Mouse (Mus musculus): ENCODE results near the gene Rab36. TPM values are rescaled to one million over a fixed set of nuclear protein-coding genes. Genes with fewer than 3 reads are reported as not detected.
"Not testable (repeated sequence)": the region's sequence is repeated elsewhere in the genome, so short reads cannot be mapped to it uniquely, and the experiment has no call there.

Rab36 gene
- total RNA-seq, 2 experiments from 2014 or later = 27.6 to 28.0 TPM

GRCm38 (mm10) chr10:75042060-75042459, 5.2 kb downstream of the Rab36 start:
- DNase-seq (ENCODE audit: low spot score in 2 of 2) = not testable (repeated sequence)

GRCm38 (mm10) chr10:75044459-75044858, 7.6 kb downstream of the Rab36 start:
- no peak for DNase-seq (ENCODE audit: low spot score in 2 of 2)

- no peak for DNase-seq (ENCODE audit: low spot score in 2 of 2)
These were observed 9.0 kb downstream of the Rab36 start for GRCm38 (mm10) chr10:75045831-75046230.

- no peak for DNase-seq (ENCODE audit: low spot score in 2 of 2)
These were observed 11.9 kb downstream of the Rab36 start for GRCm38 (mm10) chr10:75048711-75049110.

- DNase-seq (ENCODE audit: low spot score in 2 of 2) = no peak
These were observed 14.7 kb downstream of the Rab36 start for GRCm38 (mm10) chr10:75051364-75052074.

GRCm38 (mm10) chr10:75052902-75053301, 16.0 kb downstream of the Rab36 start:
- DNase-seq (ENCODE audit: low spot score in 2 of 2) = no peak

GRCm38 (mm10) chr10:75053655-75054054, 16.8 kb downstream of the Rab36 start:
- no peak for DNase-seq (ENCODE audit: low spot score in 2 of 2)

- DNase-seq (ENCODE audit: low spot score in 2 of 2) = no peak
These were observed 17.3 kb downstream of the Rab36 start for GRCm38 (mm10) chr10:75054125-75054524.

- no peak for DNase-seq (ENCODE audit: low spot score in 2 of 2)
These were observed 18.8 kb downstream of the Rab36 start for GRCm38 (mm10) chr10:75055672-75056071.

- DNase-seq (ENCODE audit: low spot score in 2 of 2) = no peak
These were observed 19.4 kb downstream of the Rab36 start for GRCm38 (mm10) chr10:75056255-75056654.

GRCm38 (mm10) chr10:75058336-75058735, 21.5 kb downstream of the Rab36 start:
- DNase-seq (ENCODE audit: low spot score in 2 of 2) = no peak

GRCm38 (mm10) chr10:75058761-75059395, 22.0 kb downstream of the Rab36 start:
- DNase-seq (ENCODE audit: low spot score in 2 of 2) = no peak

GRCm38 (mm10) chr10:75059396-75059795, 22.5 kb downstream of the Rab36 start:
- DNase-seq (ENCODE audit: low spot score in 2 of 2) = peak; percentile 80 to 82

- DNase-seq (ENCODE audit: low spot score in 2 of 2) = peak; percentile 78 to 88
These were observed 23.5 kb downstream of the Rab36 start, which contains the start of gene Bcr for GRCm38 (mm10) chr10:75060217-75060842. TSS of gene Bcr (plus strand) at chr10:75060592.

- DNase-seq (ENCODE audit: low spot score in 2 of 2) = no peak
These were observed 24.0 kb downstream of the Rab36 start for GRCm38 (mm10) chr10:75060843-75061235.

- no peak for DNase-seq (ENCODE audit: low spot score in 2 of 2)
These were observed 24.7 kb downstream of the Rab36 start for GRCm38 (mm10) chr10:75061341-75062188.

GRCm38 (mm10) chr10:75062189-75062561, 25.3 kb downstream of the Rab36 start:
- no peak for DNase-seq (ENCODE audit: low spot score in 2 of 2)

- DNase-seq (ENCODE audit: low spot score in 2 of 2) = no peak
These were observed 25.8 kb downstream of the Rab36 start for GRCm38 (mm10) chr10:75062621-75063020.

GRCm38 (mm10) chr10:75063301-75063965, 26.6 kb downstream of the Rab36 start:
- DNase-seq (ENCODE audit: low spot score in 2 of 2) = no peak

GRCm38 (mm10) chr10:75065691-75066090, 28.8 kb downstream of the Rab36 start:
- DNase-seq (ENCODE audit: low spot score in 2 of 2) = no peak

GRCm38 (mm10) chr10:75067446-75067845, 30.6 kb downstream of the Rab36 start:
- no peak for DNase-seq (ENCODE audit: low spot score in 2 of 2)
